Mouse (Mus musculus) hindbrain, embryonic 10.5 days (tissue): ENCODE measurements around the gene Slc5a4b. TPM values are rescaled to one million over a fixed set of nuclear protein-coding genes. Genes with fewer than 3 reads are reported as not detected.

ENCODE experiments used
- DNase-seq: peaks from one replicate; pipeline ENCODE4 v3.0.0-alpha.2; 2017; ENCODE audit warnings: low spot score
- H3K27ac ChIP-seq: fragments of 300-500 bp; sonication (generic); 2 replicates; pipeline ENCODE4 v1.5.1; 2016; ENCODE audit warnings: mild to moderate bottlenecking, moderate library complexity
- H3K27me3 ChIP-seq: fragments of 300-500 bp; sonication (generic); 2 replicates; pipeline ENCODE4 v1.6.1; 2016; ENCODE audit warnings: mild to moderate bottlenecking; ENCODE audit not compliant: poor library complexity, insufficient read depth, severe bottlenecking
- H3K36me3 ChIP-seq: fragments of 300-500 bp; sonication (generic); 2 replicates; pipeline ENCODE4 v1.6.1; 2016; ENCODE audit warnings: mild to moderate bottlenecking, moderate library complexity
- H3K4me1 ChIP-seq: fragments of 300-500 bp; sonication (generic); replicated peaks from 2 replicates; pipeline ENCODE4 v1.6.1; 2016; ENCODE audit warnings: mild to moderate bottlenecking
- H3K4me3 ChIP-seq: fragments of 300-500 bp; sonication (generic); 2 replicates; pipeline ENCODE4 v1.5.1; 2016; ENCODE audit warnings: mild to moderate bottlenecking, moderate library complexity
- H3K9me3 ChIP-seq: fragments of 300-500 bp; sonication (generic); 2 replicates; pipeline ENCODE4 v1.6.1; 2016; ENCODE audit warnings: mild to moderate bottlenecking, moderate library complexity
- WGBS: fragments of 180-500 bp; shearing (Covaris S2); methylation state at CpG from one replicate; pipeline ENCODE4 v1.1.7; 2016; 5-methylcytosine and 5-hydroxymethylcytosine counted together
- polyA plus RNA-seq: library from polyadenylated mRNA; unstranded; fragments of >200 nt; fragmentation: Nextera tagmentation; extraction: Ambion mirVana; gene quantifications from 2 replicates; pipeline ENCODE4 v1.2.1, GENCODE M21; 2016

Gene Slc5a4b
- not detected in 2 replicates for polyA plus RNA-seq

GRCm38 (mm10) chr10:76110861-76111260, at the start of gene Slc5a4b:
Gene Slc5a4b (minus strand): TSS chr10:76110961.
- Histone ChIP-seq H3K27me3 (no peaks in the 10 kb centered on the region), H3K9me3 (no peaks in the 10 kb centered on the region), H3K27ac (no peak within 1 kb of the TSS), H3K4me1 (no peaks in the 10 kb centered on the region), H3K36me3 (no peaks in the 10 kb centered on the region), H3K4me3 (no peak within 1 kb of the TSS)
- WGBS, result 88% methylated on average over 4 of the region's 4 CpGs
- DNase-seq, result no peak

GRCm38 (mm10) chr10:76158009-76158408, 47.2 kb upstream of the Slc5a4b start:
- 83% methylated on average over 1 of the region's 1 CpGs for WGBS
- H3K9me3 ChIP-seq, result no peaks in the 10 kb centered on the region
- DNase-seq, result no peak
- H3K36me3 ChIP-seq, result no peaks in the 10 kb centered on the region
- H3K4me1 ChIP-seq, result no peaks in the 10 kb centered on the region
- no peak overlapping the region for H3K4me3 ChIP-seq
- H3K27ac ChIP-seq, result no peak overlapping the region
- H3K27me3 ChIP-seq, result no peaks in the 10 kb centered on the region

- WGBS, result 83% methylated on average over 5 of the region's 5 CpGs
Measured at GRCm38 (mm10) chr10:76157528-76157927, 46.8 kb upstream of the Slc5a4b start.

GRCm38 (mm10) chr10:76155911-76156310, 45.1 kb upstream of the Slc5a4b start:
- Histone ChIP-seq H3K4me3 (no peak overlapping the region), H3K4me1 (no peaks in the 10 kb centered on the region), H3K27me3 (no peaks in the 10 kb centered on the region), H3K36me3 (no peaks in the 10 kb centered on the region), H3K27ac (no peak overlapping the region), H3K9me3 (no peaks in the 10 kb centered on the region)
- 86% methylated on average over 7 of the region's 7 CpGs for WGBS
- DNase-seq, result no peak

More at GRCm38 (mm10) chr10:76157528-76157927, 46.8 kb upstream of the Slc5a4b start:
- Histone ChIP-seq H3K4me3 (no peak overlapping the region), H3K9me3 (no peaks in the 10 kb centered on the region), H3K36me3 (no peaks in the 10 kb centered on the region), H3K27me3 (no peaks in the 10 kb centered on the region), H3K27ac (no peak overlapping the region), H3K4me1 (no peaks in the 10 kb centered on the region)
- no peak for DNase-seq

DNA sequence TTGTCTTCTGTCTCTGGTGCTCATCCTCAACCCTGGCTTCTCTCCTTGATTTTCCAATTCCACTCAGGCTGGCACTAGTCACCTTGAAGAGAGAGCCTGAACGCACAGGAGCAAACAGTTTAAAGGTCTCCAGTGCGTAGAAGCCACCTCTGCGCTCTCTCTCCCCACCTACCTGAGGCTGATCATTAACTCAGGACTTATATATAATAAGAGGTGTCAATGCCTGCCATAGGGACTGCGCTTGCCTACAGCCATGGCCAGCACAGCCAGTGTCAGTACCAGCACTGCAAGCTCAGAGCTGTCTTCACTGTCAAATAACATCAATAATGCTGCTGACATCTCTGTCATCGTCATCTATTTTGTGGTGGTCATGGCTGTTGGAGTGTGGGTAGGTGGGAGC, 36.5 kb upstream of the Slc5a4b start, which contains the start of gene Slc5a4a:
TSS of gene Slc5a4a (plus strand) at position 174 of the 400 bp plus-strand sequence.
- no peak for DNase-seq
- Histone ChIP-seq H3K4me1 (no peaks in the 10 kb centered on the region), H3K36me3 (no peaks in the 10 kb centered on the region), H3K4me3 (no peak within 1 kb of the TSS), H3K27me3 (no peaks in the 10 kb centered on the region), H3K9me3 (no peaks in the 10 kb centered on the region), H3K27ac (no peak within 1 kb of the TSS)
- 89% methylated on average over 5 of the region's 5 CpGs for WGBS

DNA sequence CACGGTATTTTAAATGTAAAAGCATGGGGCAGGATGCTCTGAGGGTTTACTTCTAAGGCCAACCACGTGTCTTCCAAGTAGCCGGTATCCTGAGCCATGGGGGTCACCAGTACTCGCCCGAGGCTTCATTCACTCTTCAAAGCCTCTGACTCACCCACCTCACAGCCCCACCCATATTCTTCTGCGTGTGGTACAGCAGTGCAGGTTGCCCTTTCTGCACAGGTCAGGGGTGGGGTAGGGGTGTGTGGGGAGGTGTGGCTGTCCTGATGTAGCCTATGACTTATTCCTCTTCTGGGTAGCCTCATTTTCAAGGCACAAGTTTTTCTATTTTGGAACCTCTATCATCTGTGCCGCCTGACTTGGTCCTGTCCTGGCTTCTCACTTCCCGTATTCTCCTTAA, 36.1 kb upstream of the Slc5a4b start:
- Histone ChIP-seq H3K4me3 (no peak overlapping the region), H3K27ac (no peak overlapping the region), H3K4me1 (no peaks in the 10 kb centered on the region), H3K9me3 (no peaks in the 10 kb centered on the region), H3K27me3 (no peaks in the 10 kb centered on the region), H3K36me3 (no peaks in the 10 kb centered on the region)
- WGBS, result 75% methylated on average over 8 of the region's 8 CpGs
- DNase-seq, result no peak

GRCm38 (mm10) chr10:76136318-76136717, 25.6 kb upstream of the Slc5a4b start:
- Histone ChIP-seq H3K4me1 (no peaks in the 10 kb centered on the region), H3K27ac (no peak overlapping the region), H3K36me3 (no peaks in the 10 kb centered on the region), H3K4me3 (no peak overlapping the region), H3K9me3 (no peaks in the 10 kb centered on the region), H3K27me3 (no peaks in the 10 kb centered on the region)
- DNase-seq, result no peak
- WGBS, result 81% methylated on average over 2 of the region's 2 CpGs

DNA sequence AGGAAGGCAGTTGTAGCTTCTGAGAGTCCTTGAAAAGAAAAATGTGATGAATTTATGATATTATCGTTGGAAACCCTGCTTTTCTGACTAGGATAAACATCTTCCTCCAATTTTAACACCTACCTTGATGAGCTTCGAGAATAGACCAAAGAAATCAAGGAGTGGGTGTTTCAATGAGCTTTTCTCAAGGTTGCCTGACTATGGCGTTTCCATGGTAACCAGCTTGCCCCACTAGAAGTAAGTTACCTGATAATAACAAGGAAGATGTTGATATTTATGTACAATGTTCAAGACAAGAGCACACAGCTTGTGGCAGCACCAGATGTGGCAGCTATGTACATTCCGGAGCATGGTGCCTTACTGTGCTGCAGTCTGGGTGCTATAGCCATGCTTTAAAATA, 21.7 kb upstream of the Slc5a4b start:
- Histone ChIP-seq H3K4me3 (no peak overlapping the region), H3K4me1 (no peaks in the 10 kb centered on the region), H3K27ac (no peak overlapping the region), H3K27me3 (no peaks in the 10 kb centered on the region), H3K36me3 (no peaks in the 10 kb centered on the region), H3K9me3 (no peaks in the 10 kb centered on the region)
- 83% methylated on average over 4 of the region's 4 CpGs for WGBS
- DNase-seq, result no peak

- no peak for DNase-seq
- H3K27ac ChIP-seq, result no peak overlapping the region
- H3K4me1 ChIP-seq, result 0 out of 2 replicates have a peak, but pooled peaks cover 3% of the 10 kb centered on the region
- no peaks in the 10 kb centered on the region for H3K36me3 ChIP-seq
- WGBS, result 86% methylated on average over 5 of the region's 5 CpGs
- no peaks in the 10 kb centered on the region for H3K27me3 ChIP-seq
- H3K9me3 ChIP-seq, result no peaks in the 10 kb centered on the region
- H3K4me3 ChIP-seq, result no peak overlapping the region
Measured at GRCm38 (mm10) chr10:76121495-76121894, 10.7 kb upstream of the Slc5a4b start.

GRCm38 (mm10) chr10:76120124-76120711, 9.5 kb upstream of the Slc5a4b start:
- Histone ChIP-seq H3K36me3 (no peaks in the 10 kb centered on the region), H3K9me3 (no peaks in the 10 kb centered on the region), H3K4me3 (no peak overlapping the region), H3K4me1 (0 out of 2 replicates have a peak, but pooled peaks cover 3% of the 10 kb centered on the region), H3K27ac (no peak overlapping the region), H3K27me3 (no peaks in the 10 kb centered on the region)
- 66% methylated on average over 4 of the region's 4 CpGs for WGBS
- no peak for DNase-seq

DNA sequence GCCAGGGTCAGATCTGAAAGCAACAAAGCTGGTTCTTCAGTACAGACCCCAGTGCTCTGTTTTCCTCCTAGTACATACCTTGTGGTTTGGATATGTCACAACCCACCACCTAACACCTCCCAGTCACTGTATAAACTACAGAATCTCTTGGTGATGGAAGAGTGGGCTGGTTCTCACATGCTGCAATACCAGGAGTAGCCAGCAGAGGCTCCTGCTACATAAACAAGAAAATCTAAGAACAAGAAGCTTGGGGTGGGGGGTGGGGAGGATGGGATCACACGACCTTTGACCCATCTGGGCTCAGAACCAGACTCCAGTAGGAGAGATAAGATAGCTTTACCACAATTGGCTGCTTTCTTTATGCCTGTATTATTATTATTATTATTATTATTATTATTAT, 8.0 kb upstream of the Slc5a4b start:
- DNase-seq, result peak; percentile 20
- no peaks in the 10 kb centered on the region for H3K9me3 ChIP-seq
- H3K36me3 ChIP-seq, result no peaks in the 10 kb centered on the region
- H3K4me1 ChIP-seq, result 0 out of 2 replicates have a peak, but pooled peaks cover 3% of the 10 kb centered on the region
- 11% methylated on average over 1 of the region's 1 CpGs for whole genome bisulfite sequencing
- H3K4me3 ChIP-seq, result no peak overlapping the region
- H3K27ac ChIP-seq, result no peak overlapping the region
- no peaks in the 10 kb centered on the region for H3K27me3 ChIP-seq

- 0 out of 2 replicates have a peak, but pooled peaks cover 3% of the 10 kb centered on the region for H3K4me1 ChIP-seq
- 34% methylated on average over 5 of the region's 5 CpGs for WGBS
- H3K36me3 ChIP-seq, result no peaks in the 10 kb centered on the region
- H3K4me3 ChIP-seq, result no peak overlapping the region
- no peaks in the 10 kb centered on the region for H3K9me3 ChIP-seq
- no peak overlapping the region for H3K27ac ChIP-seq
- DNase-seq, result peak; percentile 38
- no peaks in the 10 kb centered on the region for H3K27me3 ChIP-seq
Measured at GRCm38 (mm10) chr10:76117966-76118365, 7.2 kb upstream of the Slc5a4b start.

DNA sequence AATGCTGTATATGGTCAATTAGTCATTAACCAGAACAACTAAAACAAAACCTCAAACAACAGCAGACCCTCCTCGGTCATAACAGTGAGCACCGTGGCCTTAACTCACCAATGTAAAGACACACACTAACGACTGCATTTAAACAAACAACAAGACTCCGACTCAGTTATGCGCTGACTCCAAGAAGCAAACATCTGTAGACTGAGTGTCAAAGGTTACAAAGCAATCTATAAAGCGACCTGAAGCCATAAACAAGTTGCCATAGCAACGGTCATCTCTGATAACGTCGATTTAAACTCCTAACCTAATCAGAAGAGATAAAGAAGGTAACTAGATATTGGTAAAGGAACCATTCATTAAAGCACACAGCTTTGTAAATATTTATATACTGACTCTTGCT, 13.4 kb downstream of the Slc5a4b start:
- H3K36me3 ChIP-seq, result no peaks in the 10 kb centered on the region
- 86% methylated on average over 9 of the region's 9 CpGs for WGBS
- no peak overlapping the region for H3K4me3 ChIP-seq
- no peaks in the 10 kb centered on the region for H3K9me3 ChIP-seq
- H3K27me3 ChIP-seq, result no peaks in the 10 kb centered on the region
- DNase-seq, result no peak
- H3K27ac ChIP-seq, result no peak overlapping the region
- no peaks in the 10 kb centered on the region for H3K4me1 ChIP-seq

DNA sequence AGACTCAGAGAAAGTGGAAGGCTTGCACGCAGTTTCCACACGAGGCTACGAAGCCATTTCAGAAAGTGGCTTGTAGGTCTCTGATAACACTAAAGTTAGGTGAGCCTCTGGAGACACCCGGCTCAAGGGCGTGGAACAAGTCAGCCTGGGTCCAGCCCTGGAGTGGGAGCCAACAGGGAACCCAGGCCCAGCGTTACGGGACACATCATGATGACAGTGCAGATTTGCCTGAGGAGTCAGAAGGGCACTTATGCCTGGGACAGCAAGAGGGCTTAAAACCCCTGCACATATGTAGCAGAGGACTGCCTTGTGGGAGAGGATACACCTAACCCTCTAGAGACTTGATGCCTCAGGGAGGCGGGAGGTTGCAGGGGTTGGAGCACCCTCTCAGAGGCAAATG, 14.2 kb downstream of the Slc5a4b start:
- Histone ChIP-seq H3K36me3 (no peaks in the 10 kb centered on the region), H3K27ac (no peak overlapping the region), H3K4me1 (no peaks in the 10 kb centered on the region), H3K4me3 (no peak overlapping the region), H3K27me3 (no peaks in the 10 kb centered on the region), H3K9me3 (no peaks in the 10 kb centered on the region)
- DNase-seq, result no peak
- WGBS, result 90% methylated on average over 8 of the region's 8 CpGs
